Mouse (Mus musculus): ENCODE data around the gene Mier3. TPM values are rescaled to one million over a fixed set of nuclear protein-coding genes. Genes with fewer than 3 reads are reported as not detected.

Gene Mier3
- polyA plus RNA-seq (2015; fragmentation: Nextera tagmentation; extraction: Ambion mirVana), result 21.6 and 22.4 TPM in 2 replicates

DNA sequence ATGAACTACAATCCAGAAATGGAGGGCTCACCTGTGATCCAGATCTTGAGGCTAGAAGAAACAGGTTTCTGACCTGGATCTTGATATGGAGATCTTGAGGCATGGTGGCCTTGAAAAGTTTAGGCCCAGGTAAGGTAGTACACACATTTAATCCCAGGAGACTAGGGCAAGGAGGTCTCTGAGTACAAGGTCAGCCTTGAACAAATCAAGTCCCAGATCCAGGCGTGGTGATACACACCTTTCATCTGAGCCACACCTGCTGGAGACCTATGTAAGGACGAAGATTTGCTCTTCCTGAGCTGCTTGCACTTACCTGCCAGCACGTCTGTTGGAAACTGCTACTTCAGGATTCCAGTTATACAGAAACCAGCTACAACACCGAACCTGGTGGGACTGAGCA, at the start of gene Mier3:
Gene Mier3, plus strand, starts transcription at position 301 of the 400 bp plus-strand sequence.
- WGBS, result 82% methylated on average over 4 of the region's 4 CpGs
- ATAC-seq (ENCODE audit: insufficient number of reproducible peaks, low FRiP score, low TSS enrichment, low read depth), result no peak

DNA sequence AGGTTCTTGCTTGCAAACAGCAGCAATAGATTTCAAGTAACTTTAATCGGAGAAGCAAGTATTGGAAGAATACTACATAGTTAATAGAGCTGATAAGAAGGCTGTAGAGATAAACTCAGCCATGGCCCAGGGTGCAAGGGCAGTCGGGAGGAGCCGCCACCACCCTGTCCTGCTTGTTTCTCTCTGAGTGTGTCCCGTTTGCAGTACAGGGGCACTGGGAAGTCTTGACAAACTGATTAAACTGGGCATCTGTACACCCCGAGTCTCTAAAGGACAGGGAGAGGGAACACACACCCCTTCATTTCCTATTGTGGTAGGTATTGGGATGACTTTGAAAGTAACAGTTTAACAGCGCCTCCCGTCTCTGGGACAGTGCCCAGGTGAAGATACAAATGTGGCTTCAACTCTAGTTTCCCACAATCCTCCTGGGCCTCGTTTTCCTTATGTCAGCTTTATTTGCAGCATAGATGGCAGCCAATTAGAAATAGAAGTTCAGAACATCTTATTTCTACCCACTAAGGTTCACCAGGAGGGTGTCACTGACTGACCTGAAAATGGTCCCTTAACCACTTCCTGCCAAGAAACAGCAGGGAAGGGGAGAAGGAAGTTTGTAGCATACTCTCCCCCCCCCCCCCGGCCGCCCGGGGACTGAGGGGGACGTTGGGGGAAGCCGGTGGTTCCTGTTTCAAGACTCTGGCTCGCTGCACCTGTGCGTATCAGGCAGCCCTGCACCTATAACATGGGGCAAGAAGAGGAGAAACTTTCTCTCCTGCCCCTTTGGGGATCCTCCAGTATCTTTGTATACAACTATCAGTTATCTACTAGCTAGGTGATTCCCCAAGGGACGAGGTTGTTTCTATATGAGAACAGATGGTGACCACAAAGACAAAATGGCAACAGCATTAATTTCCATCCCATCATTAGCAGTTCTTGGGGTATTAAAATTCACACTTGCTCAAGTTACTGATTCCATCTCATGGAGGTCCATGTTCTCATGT, 46.3 kb upstream of the Mier3 start:
- no peak overlapping the region for H3K9ac ChIP-seq
- H3K27ac ChIP-seq (replicated peaks), result no peak overlapping the region
- no peaks in the 10 kb centered on the region for H3K4me1 ChIP-seq
- peaks cover 5% of the 10 kb centered on the region; the same call in 1 of the 2 replicates for H3K9me3 ChIP-seq (replicated peaks)
- H3K4me3 ChIP-seq (replicated peaks), result no peak overlapping the region
- 84% methylated on average over 16 of the region's 16 CpGs for WGBS
- H3K4me2 ChIP-seq (replicated peaks), result no peak overlapping the region
- no peak for ATAC-seq (ENCODE audit: insufficient number of reproducible peaks, low FRiP score, low TSS enrichment, low read depth)
- H3K27me3 ChIP-seq, result no peaks in the 10 kb centered on the region
- no peaks in the 10 kb centered on the region for H3K36me3 ChIP-seq

More for the DNA sequence above, at the start of gene Mier3:
- no peak within 1 kb of the TSS for H3K4me2 ChIP-seq (replicated peaks)
- no peak within 1 kb of the TSS for H3K4me3 ChIP-seq (replicated peaks)
- H3K36me3 ChIP-seq, result no peaks in the 10 kb centered on the region
- no peaks in the 10 kb centered on the region for H3K4me1 ChIP-seq
- H3K9me3 ChIP-seq (replicated peaks), result no peaks in the 10 kb centered on the region
- no peak within 1 kb of the TSS for H3K9ac ChIP-seq
- H3K27me3 ChIP-seq, result 0 out of 2 replicates have a peak, but pooled peaks cover 3% of the 10 kb centered on the region
- no peak within 1 kb of the TSS for H3K27ac ChIP-seq (replicated peaks)

- Histone ChIP-seq H3K36me3 (no peaks in the 10 kb centered on the region), H3K4me2 (replicated peaks) (no peak overlapping the region), H3K27ac (replicated peaks) (no peak overlapping the region), H3K4me3 (replicated peaks) (no peak overlapping the region), H3K9ac (no peak overlapping the region), H3K27me3 (no peaks in the 10 kb centered on the region), H3K4me1 (no peaks in the 10 kb centered on the region), H3K9me3 (replicated peaks) (peaks cover 5% of the 10 kb centered on the region; the same call in 1 of the 2 replicates)
- no peak for ATAC-seq (ENCODE audit: insufficient number of reproducible peaks, low FRiP score, low TSS enrichment, low read depth)
- WGBS, result 86% methylated on average over 6 of the region's 6 CpGs
Measured at GRCm38 (mm10) chr13:111640319-111640718, 40.5 kb upstream of the Mier3 start.

GRCm38 (mm10) chr13:111643636-111644035, 37.1 kb upstream of the Mier3 start:
- Histone ChIP-seq H3K4me2 (replicated peaks) (no peak overlapping the region), H3K27ac (replicated peaks) (no peak overlapping the region), H3K27me3 (no peaks in the 10 kb centered on the region), H3K4me3 (replicated peaks) (no peak overlapping the region), H3K4me1 (no peaks in the 10 kb centered on the region), H3K36me3 (no peaks in the 10 kb centered on the region), H3K9ac (no peak overlapping the region), H3K9me3 (replicated peaks) (no peaks in the 10 kb centered on the region)
- 64% methylated on average over 2 of the region's 2 CpGs for WGBS
- no peak for ATAC-seq (ENCODE audit: insufficient number of reproducible peaks, low FRiP score, low TSS enrichment, low read depth)

DNA sequence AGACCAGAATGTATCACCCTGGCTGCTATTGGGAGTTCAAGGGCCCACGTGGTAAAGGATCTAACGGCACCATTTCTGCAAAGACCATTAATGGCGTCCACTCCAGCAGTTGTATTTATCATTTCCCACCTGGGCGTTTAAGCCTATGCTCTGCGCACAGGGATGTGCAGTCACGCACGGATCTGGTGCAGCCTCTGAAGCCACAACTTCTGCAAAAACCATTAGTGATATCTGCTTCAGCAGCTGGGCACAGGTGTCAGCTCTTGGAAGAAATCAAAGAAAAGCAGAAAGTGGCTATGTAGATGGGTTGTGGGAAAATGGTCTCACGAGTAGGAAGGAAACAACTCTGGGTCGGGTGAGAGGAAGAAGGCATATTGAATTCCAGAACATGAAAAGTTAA, 34.6 kb upstream of the Mier3 start:
- Histone ChIP-seq H3K27ac (replicated peaks) (no peak overlapping the region), H3K27me3 (no peaks in the 10 kb centered on the region), H3K9me3 (replicated peaks) (no peaks in the 10 kb centered on the region), H3K36me3 (no peaks in the 10 kb centered on the region), H3K4me1 (no peaks in the 10 kb centered on the region), H3K9ac (no peak overlapping the region), H3K4me2 (replicated peaks) (no peak overlapping the region), H3K4me3 (replicated peaks) (no peak overlapping the region)
- no peak for ATAC-seq (ENCODE audit: insufficient number of reproducible peaks, low FRiP score, low TSS enrichment, low read depth)
- WGBS, result 82% methylated on average over 9 of the region's 9 CpGs

DNA sequence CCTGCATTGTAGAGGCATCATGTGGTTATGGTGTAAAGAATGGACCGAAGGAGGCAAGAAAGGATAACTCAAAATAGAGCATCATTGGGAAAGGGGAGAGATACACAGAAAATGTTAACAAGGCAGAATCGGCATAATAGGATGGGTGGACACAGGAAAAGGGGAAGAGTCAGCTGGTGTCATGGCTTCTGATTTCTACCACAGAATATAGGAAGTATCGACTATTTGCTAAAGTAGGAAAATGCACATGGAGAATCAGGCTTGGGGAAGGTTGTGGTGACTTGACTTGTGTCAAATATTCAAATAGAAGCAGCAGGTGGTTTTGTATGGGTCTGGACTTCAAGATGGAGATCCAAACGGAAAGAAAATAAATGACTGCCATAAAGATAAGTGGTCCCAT, 33.5 kb upstream of the Mier3 start:
- Histone ChIP-seq H3K27me3 (no peaks in the 10 kb centered on the region), H3K4me3 (replicated peaks) (no peak overlapping the region), H3K4me2 (replicated peaks) (no peak overlapping the region), H3K9ac (no peak overlapping the region), H3K36me3 (no peaks in the 10 kb centered on the region), H3K27ac (replicated peaks) (no peak overlapping the region), H3K9me3 (replicated peaks) (no peaks in the 10 kb centered on the region), H3K4me1 (no peaks in the 10 kb centered on the region)
- ATAC-seq (ENCODE audit: insufficient number of reproducible peaks, low FRiP score, low TSS enrichment, low read depth), result no peak
- 87% methylated on average over 4 of the region's 4 CpGs for WGBS

GRCm38 (mm10) chr13:111651020-111651419, 29.8 kb upstream of the Mier3 start:
- no peak for ATAC-seq (ENCODE audit: insufficient number of reproducible peaks, low FRiP score, low TSS enrichment, low read depth)
- no peak overlapping the region for H3K9ac ChIP-seq
- 67% methylated on average over 6 of the region's 6 CpGs for WGBS

DNA sequence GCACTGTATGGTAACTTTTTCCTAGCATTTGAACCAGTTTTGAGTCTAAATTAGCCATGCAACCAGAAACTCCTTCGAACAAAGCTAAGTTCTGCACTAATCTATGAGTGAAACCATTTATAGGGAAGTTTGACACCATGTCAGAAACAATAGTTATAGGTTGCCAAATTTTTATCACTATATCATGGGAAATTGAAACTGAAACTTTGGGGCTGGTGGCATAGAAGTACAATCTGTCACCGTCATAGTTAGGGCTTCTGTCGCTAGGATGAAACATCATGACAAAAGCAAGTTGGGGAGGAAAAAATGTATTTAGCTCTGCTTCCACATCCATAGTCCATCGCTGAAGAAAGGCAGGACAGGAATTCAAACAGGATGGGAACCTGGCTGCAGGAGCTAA, 25.5 kb upstream of the Mier3 start:
- WGBS, result 86% methylated on average over 4 of the region's 4 CpGs
- H3K4me1 ChIP-seq, result peaks cover 9% of the 10 kb centered on the region; the same call in 1 of the 2 replicates
- H3K4me2 ChIP-seq (replicated peaks), result no peak overlapping the region
- no peak overlapping the region for H3K27ac ChIP-seq (replicated peaks)
- no peak overlapping the region for H3K9ac ChIP-seq
- H3K36me3 ChIP-seq, result no peaks in the 10 kb centered on the region
- H3K9me3 ChIP-seq (replicated peaks), result no peaks in the 10 kb centered on the region
- no peak overlapping the region for H3K4me3 ChIP-seq (replicated peaks)
- H3K27me3 ChIP-seq, result no peaks in the 10 kb centered on the region
- no peak for ATAC-seq (ENCODE audit: insufficient number of reproducible peaks, low FRiP score, low TSS enrichment, low read depth)

More at GRCm38 (mm10) chr13:111651020-111651419, 29.8 kb upstream of the Mier3 start:
- H3K27me3 ChIP-seq, result no peaks in the 10 kb centered on the region
- no peaks in the 10 kb centered on the region for H3K4me1 ChIP-seq
- H3K36me3 ChIP-seq, result no peaks in the 10 kb centered on the region
- no peak overlapping the region for H3K4me3 ChIP-seq (replicated peaks)
- no peak overlapping the region for H3K27ac ChIP-seq (replicated peaks)
- no peak overlapping the region for H3K4me2 ChIP-seq (replicated peaks)
- H3K9me3 ChIP-seq (replicated peaks), result no peaks in the 10 kb centered on the region

DNA sequence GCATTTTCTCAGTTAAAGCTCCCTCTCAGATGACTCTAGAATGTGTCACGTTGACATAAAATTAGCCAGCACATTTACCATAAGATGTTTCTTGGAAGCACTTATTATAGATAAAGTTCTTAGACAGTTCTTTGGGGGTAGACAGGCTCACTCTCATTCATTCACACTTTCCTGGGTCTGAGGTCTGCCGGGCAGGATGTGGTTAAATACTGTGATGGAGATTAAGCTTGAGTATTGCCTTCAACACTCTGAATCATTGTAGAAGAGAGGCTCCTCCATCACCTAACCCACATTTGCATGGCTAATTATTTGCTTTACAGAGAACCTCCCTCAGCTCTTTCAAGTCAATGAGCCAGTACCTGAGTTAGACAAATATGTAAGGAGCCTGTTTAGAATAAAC, 24.9 kb upstream of the Mier3 start:
- WGBS, result 78% methylated on average over 2 of the region's 2 CpGs
- Histone ChIP-seq H3K9ac (no peak overlapping the region), H3K4me1 (peaks cover 9% of the 10 kb centered on the region; the same call in 1 of the 2 replicates), H3K4me3 (replicated peaks) (no peak overlapping the region), H3K9me3 (replicated peaks) (no peaks in the 10 kb centered on the region), H3K27me3 (no peaks in the 10 kb centered on the region), H3K27ac (replicated peaks) (no peak overlapping the region), H3K36me3 (no peaks in the 10 kb centered on the region), H3K4me2 (replicated peaks) (no peak overlapping the region)
- no peak for ATAC-seq (ENCODE audit: insufficient number of reproducible peaks, low FRiP score, low TSS enrichment, low read depth)

GRCm38 (mm10) chr13:111656309-111656708, 24.5 kb upstream of the Mier3 start:
- H3K4me3 ChIP-seq (replicated peaks), result no peak overlapping the region
- no peak overlapping the region for H3K27ac ChIP-seq (replicated peaks)
- H3K4me1 ChIP-seq, result peaks cover 9% of the 10 kb centered on the region; the same call in 1 of the 2 replicates
- H3K9me3 ChIP-seq (replicated peaks), result no peaks in the 10 kb centered on the region
- H3K36me3 ChIP-seq, result no peaks in the 10 kb centered on the region
- H3K9ac ChIP-seq, result no peak overlapping the region
- ATAC-seq (ENCODE audit: insufficient number of reproducible peaks, low FRiP score, low TSS enrichment, low read depth), result no peak
- H3K4me2 ChIP-seq (replicated peaks), result no peak overlapping the region
- 76% methylated on average over 10 of the region's 10 CpGs for WGBS
- H3K27me3 ChIP-seq, result no peaks in the 10 kb centered on the region

DNA sequence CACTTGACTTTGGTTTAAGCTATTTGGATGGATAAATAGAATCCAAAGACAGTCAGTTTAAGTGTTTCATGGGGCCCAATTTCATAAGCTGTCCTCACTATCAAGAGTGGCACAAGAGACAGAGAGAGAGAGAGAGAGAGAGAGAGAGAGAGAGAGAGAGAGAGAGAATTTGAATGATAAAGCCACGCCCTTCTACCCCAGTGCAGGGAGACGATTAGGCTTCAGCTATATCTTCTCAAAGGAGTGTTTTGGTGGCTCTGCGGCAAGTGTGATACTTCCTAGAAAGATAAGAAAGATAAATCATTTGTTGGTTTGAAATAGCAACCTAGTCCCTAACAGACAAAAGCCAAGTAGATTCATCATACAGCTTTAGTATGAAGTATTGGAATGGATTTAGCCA, 24.0 kb upstream of the Mier3 start:
- WGBS, result 78% methylated on average over 3 of the region's 3 CpGs
- Histone ChIP-seq H3K27ac (replicated peaks) (no peak overlapping the region), H3K36me3 (no peaks in the 10 kb centered on the region), H3K4me3 (replicated peaks) (no peak overlapping the region), H3K9me3 (replicated peaks) (no peaks in the 10 kb centered on the region), H3K9ac (no peak overlapping the region), H3K4me1 (peaks cover 9% of the 10 kb centered on the region; the same call in 1 of the 2 replicates), H3K4me2 (replicated peaks) (no peak overlapping the region), H3K27me3 (no peaks in the 10 kb centered on the region)
- ATAC-seq (ENCODE audit: insufficient number of reproducible peaks, low FRiP score, low TSS enrichment, low read depth), result no peak

Data from embryonic facial prominence, embryonic 15.5 days (tissue).